Mouse (Mus musculus): Measurements from ENCODE around the gene Lgals4. TPM values are rescaled to one million over a fixed set of nuclear protein-coding genes. Genes with fewer than 3 reads are reported as not detected.

The Lgals4 gene
- polyA plus RNA-seq, 1 experiment from 2014 or later, result 3.9 TPM

GRCm38 (mm10) chr7:28888701-28889161 lies 55.1 kb downstream of the Lgals4 start:
- WGBS (ENCODE audit: insufficient replicate concordance), result 4% methylated on average over 27 of the region's 27 CpGs
- peaks cover 17% of the 10 kb centered on the region for H3K4me1 ChIP-seq (ENCODE audit: control insufficient read depth, insufficient read depth, low read length)
- no peak overlapping the region for H3K27ac ChIP-seq (ENCODE audit: low read depth, low read length)
- H3K27me3 ChIP-seq (ENCODE audit: control insufficient read depth, insufficient read depth, low read length), result peaks cover 18% of the 10 kb centered on the region
- peak overlapping the region; percentile 4 for H3K9ac ChIP-seq (ENCODE audit: low read depth, low read length)
- peak overlapping the region; percentile 63 for H3K4me2 ChIP-seq
- H3K36me3 ChIP-seq (ENCODE audit: control insufficient read depth, insufficient read depth, low read length), result peaks cover 19% of the 10 kb centered on the region
- H3K9me3 ChIP-seq (replicated peaks; ENCODE audit: control insufficient read depth, low read length), result no peaks in the 10 kb centered on the region
- 0 out of 2 replicates have a peak, but pooled peaks have one; percentile 5 for ATAC-seq (replicated peaks; ENCODE audit: insufficient number of reproducible peaks, low FRiP score, low TSS enrichment)
- H3K4me3 ChIP-seq (ENCODE audit: low read depth, low read length), result peak overlapping the region; percentile 27

Other genes with a start within 250 kb of the Lgals4 start
- 22.2 and 22.8 TPM in 2 replicates for gene Samd4b, start 235.7 kb upstream of the Lgals4 start, polyA plus RNA-seq (2014; fragmentation: Nextera tagmentation; extraction: Ambion mirVana)
- gene Pak4, start 235.7 kb upstream of the Lgals4 start, polyA plus RNA-seq (2014; fragmentation: Nextera tagmentation; extraction: Ambion mirVana), result 25.4 and 27.6 TPM in 2 replicates
- gene Acp7, start 202.5 kb upstream of the Lgals4 start, polyA plus RNA-seq (2014; fragmentation: Nextera tagmentation; extraction: Ambion mirVana), result 0.17 TPM in 1 of 2 replicates, not detected in the other
- gene Fbxo27, start 141.0 kb upstream of the Lgals4 start, polyA plus RNA-seq (2014; fragmentation: Nextera tagmentation; extraction: Ambion mirVana), result 3.3 and 5.1 TPM in 2 replicates
- 12.0 and 12.7 TPM in 2 replicates for gene Fbxo17, start 117.0 kb upstream of the Lgals4 start, polyA plus RNA-seq (2014; fragmentation: Nextera tagmentation; extraction: Ambion mirVana)
- gene Mrps12, start 92.0 kb upstream of the Lgals4 start, polyA plus RNA-seq (2014; fragmentation: Nextera tagmentation; extraction: Ambion mirVana), result 133 and 134 TPM in 2 replicates
- gene Sars2, start 91.9 kb upstream of the Lgals4 start, polyA plus RNA-seq (2014; fragmentation: Nextera tagmentation; extraction: Ambion mirVana), result 20.9 and 21.2 TPM in 2 replicates
- not detected in 2 replicates for gene Ccer2, start 77.7 kb upstream of the Lgals4 start, polyA plus RNA-seq (2014; fragmentation: Nextera tagmentation; extraction: Ambion mirVana)
- 52.2 and 55.3 TPM in 2 replicates for gene Sirt2, start 67.1 kb upstream of the Lgals4 start, polyA plus RNA-seq (2014; fragmentation: Nextera tagmentation; extraction: Ambion mirVana)
- gene Nfkbib, start 66.3 kb upstream of the Lgals4 start, polyA plus RNA-seq (2014; fragmentation: Nextera tagmentation; extraction: Ambion mirVana), result 34.7 and 38.0 TPM in 2 replicates
- gene Rinl, start 44.9 kb upstream of the Lgals4 start, polyA plus RNA-seq (2014; fragmentation: Nextera tagmentation; extraction: Ambion mirVana), result 2.4 and 2.5 TPM in 2 replicates
- 210 and 212 TPM in 2 replicates for gene Hnrnpl, start 25.3 kb upstream of the Lgals4 start, polyA plus RNA-seq (2014; fragmentation: Nextera tagmentation; extraction: Ambion mirVana)
- 139 and 149 TPM in 2 replicates for gene Ech1, start 8.6 kb upstream of the Lgals4 start, polyA plus RNA-seq (2014; fragmentation: Nextera tagmentation; extraction: Ambion mirVana)
- 0.82 and 1.0 TPM in 2 replicates for gene Lgals7, start 30.0 kb downstream of the Lgals4 start, polyA plus RNA-seq (2014; fragmentation: Nextera tagmentation; extraction: Ambion mirVana)
- gene Capn12, start 47.6 kb downstream of the Lgals4 start, polyA plus RNA-seq (2014; fragmentation: Nextera tagmentation; extraction: Ambion mirVana), result 0.46 and 0.70 TPM in 2 replicates
- gene Actn4, start 128.5 kb downstream of the Lgals4 start, polyA plus RNA-seq (2014; fragmentation: Nextera tagmentation; extraction: Ambion mirVana), result 227 and 262 TPM in 2 replicates
- 278 and 286 TPM in 2 replicates for gene Eif3k, start 148.0 kb downstream of the Lgals4 start, polyA plus RNA-seq (2014; fragmentation: Nextera tagmentation; extraction: Ambion mirVana)
- 6.8 and 6.9 TPM in 2 replicates for gene Map4k1, start 148.2 kb downstream of the Lgals4 start, polyA plus RNA-seq (2014; fragmentation: Nextera tagmentation; extraction: Ambion mirVana)

Data from heart, embryonic 11.5 days (tissue).